Mouse (Mus musculus): ENCODE data around the gene Scg3. TPM values are rescaled to one million over a fixed set of nuclear protein-coding genes. Genes with fewer than 3 reads are reported as not detected.
A peak's percentile ranks its signal among the peaks of the same experiment; 100 is the strongest.

Scg3 gene
- total RNA-seq (2022) = under 1 TPM in 3 of 4 experiments, not detected in 1; 0.19 to 0.60 (median 0.19) TPM

GRCm38 (mm10) chr9:75683426-75684191 lies at the start of gene Scg3:
Gene Scg3, minus strand, starts transcription at chr9:75684056.
- no peak for DNase-seq (ENCODE audit: low spot score)

- peak; percentile 31 for DNase-seq (ENCODE audit: low spot score)
These were observed 36.3 kb upstream of the Scg3 start for GRCm38 (mm10) chr9:75719952-75720687.

GRCm38 (mm10) chr9:75719481-75719880 lies 35.6 kb upstream of the Scg3 start:
- DNase-seq (ENCODE audit: low spot score) = no peak

- DNase-seq (ENCODE audit: low spot score) = no peak
These were observed 916 bp upstream of the Scg3 start for GRCm38 (mm10) chr9:75684772-75685171.

- DNase-seq (ENCODE audit: low spot score) = no peak
These were observed 436 bp upstream of the Scg3 start for GRCm38 (mm10) chr9:75684292-75684691.

GRCm38 (mm10) chr9:75680606-75681005 lies 3.2 kb downstream of the Scg3 start:
- no peak for DNase-seq (ENCODE audit: low spot score)

- DNase-seq (ENCODE audit: low spot score) = no peak
These were observed 4.2 kb downstream of the Scg3 start for GRCm38 (mm10) chr9:75679629-75680028.

GRCm38 (mm10) chr9:75678341-75678740 lies 5.5 kb downstream of the Scg3 start:
- no peak for DNase-seq (ENCODE audit: low spot score)

GRCm38 (mm10) chr9:75676226-75676625 lies 7.6 kb downstream of the Scg3 start:
- no peak for DNase-seq (ENCODE audit: low spot score)

GRCm38 (mm10) chr9:75672769-75673168 lies 11.1 kb downstream of the Scg3 start:
- DNase-seq (ENCODE audit: low spot score) = no peak

- no peak for DNase-seq (ENCODE audit: low spot score)
These were observed 17.2 kb downstream of the Scg3 start for GRCm38 (mm10) chr9:75666612-75667011.

GRCm38 (mm10) chr9:75665364-75665763 lies 18.5 kb downstream of the Scg3 start:
- DNase-seq (ENCODE audit: low spot score) = no peak

GRCm38 (mm10) chr9:75660917-75661316 lies 22.9 kb downstream of the Scg3 start:
- DNase-seq (ENCODE audit: low spot score) = no peak

- peak; percentile 49 for DNase-seq (ENCODE audit: low spot score)
These were observed 27.4 kb downstream of the Scg3 start for GRCm38 (mm10) chr9:75656456-75656855.

- DNase-seq (ENCODE audit: low spot score) = peak; percentile 42
These were observed 29.6 kb downstream of the Scg3 start for GRCm38 (mm10) chr9:75653981-75654911.

GRCm38 (mm10) chr9:75645405-75645804 lies 38.5 kb downstream of the Scg3 start:
- no peak for DNase-seq (ENCODE audit: low spot score)

GRCm38 (mm10) chr9:75634226-75634625 lies 49.6 kb downstream of the Scg3 start:
- DNase-seq (ENCODE audit: low spot score) = no peak

GRCm38 (mm10) chr9:75633603-75634002 lies 50.3 kb downstream of the Scg3 start:
- no peak for DNase-seq (ENCODE audit: low spot score)

- no peak for DNase-seq (ENCODE audit: low spot score)
These were observed 51.0 kb downstream of the Scg3 start for GRCm38 (mm10) chr9:75632902-75633301.

GRCm38 (mm10) chr9:75632111-75632510 lies 51.7 kb downstream of the Scg3 start:
- DNase-seq (ENCODE audit: low spot score) = no peak

GRCm38 (mm10) chr9:75630823-75631454 lies 52.9 kb downstream of the Scg3 start:
- DNase-seq (ENCODE audit: low spot score) = no peak

GRCm38 (mm10) chr9:75626308-75626604 lies 57.6 kb downstream of the Scg3 start:
- DNase-seq (ENCODE audit: low spot score) = no peak
